Mouse (Mus musculus): ENCODE measurements around the gene Prss54.
"Not testable (repeated sequence)": the region's sequence is repeated elsewhere in the genome, so short reads cannot be mapped to it uniquely, and the experiment has no call there.

Gene Prss54

DNA sequence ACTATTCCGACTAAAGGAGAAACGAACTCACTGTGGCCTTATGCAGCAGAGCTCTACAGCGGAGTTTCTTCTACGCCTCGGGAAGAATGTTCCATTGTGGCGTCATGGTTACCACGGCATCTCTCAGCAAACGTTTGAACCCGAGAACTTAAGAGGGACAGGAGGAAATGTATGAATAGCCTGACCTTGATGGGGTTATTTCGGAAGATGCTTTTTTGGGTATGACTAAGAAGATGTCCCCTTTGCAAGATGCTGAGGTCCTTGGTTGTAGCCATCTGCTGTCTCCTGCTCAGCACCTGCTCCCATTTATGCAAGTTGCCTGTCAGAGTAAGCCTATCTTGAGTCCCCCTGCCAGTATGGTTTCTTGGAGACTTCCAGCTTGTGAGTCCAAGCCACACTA is at the start of gene Prss54:
TSS of gene Prss54 (minus strand) at position 101 of the 400 bp plus-strand sequence.
- in situ Hi-C loops (cut with MboI), result no loop called here

DNA sequence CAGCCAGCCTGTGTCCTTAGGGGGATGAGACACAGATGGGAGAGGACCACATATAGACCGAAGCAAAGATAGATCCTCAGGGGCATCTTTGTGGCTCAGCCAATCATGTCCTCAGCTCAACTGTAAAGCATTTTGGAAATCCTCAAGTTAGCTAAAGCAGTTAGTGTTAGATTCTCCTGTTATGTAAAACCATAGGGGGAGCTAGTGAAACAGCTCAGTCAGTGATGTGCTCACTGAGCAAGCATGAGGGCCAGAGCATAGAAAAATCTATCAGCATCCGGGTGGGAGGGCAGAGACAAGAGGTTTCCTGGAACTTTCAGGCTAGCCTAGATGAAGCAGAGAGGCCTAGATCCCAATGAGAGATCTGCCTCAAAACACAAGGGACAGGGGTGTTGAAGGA is 48.7 kb upstream of the Prss54 start:
- in situ Hi-C loops (cut with MboI), result no loop called here

DNA sequence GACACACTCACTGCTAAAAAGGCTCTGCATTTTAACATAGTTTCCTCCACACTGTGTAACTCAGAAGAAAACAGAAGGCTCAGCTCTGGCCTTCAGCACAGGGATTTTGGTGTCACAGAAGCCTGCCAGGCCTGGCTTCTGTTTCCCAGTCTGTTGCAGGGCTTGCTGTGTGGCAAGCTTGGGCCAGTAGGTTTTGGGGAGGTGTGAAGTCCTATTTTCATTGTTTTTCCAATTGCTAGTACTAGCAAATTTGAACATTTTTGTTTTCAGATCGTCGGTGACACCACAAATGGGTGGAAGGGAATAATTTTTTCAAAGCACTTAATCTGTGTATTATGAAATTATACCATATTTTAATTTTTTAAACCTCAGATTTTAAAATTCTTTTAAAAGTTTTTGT is 43.9 kb upstream of the Prss54 start:
- in situ Hi-C loops (cut with MboI), result no loop called here

DNA sequence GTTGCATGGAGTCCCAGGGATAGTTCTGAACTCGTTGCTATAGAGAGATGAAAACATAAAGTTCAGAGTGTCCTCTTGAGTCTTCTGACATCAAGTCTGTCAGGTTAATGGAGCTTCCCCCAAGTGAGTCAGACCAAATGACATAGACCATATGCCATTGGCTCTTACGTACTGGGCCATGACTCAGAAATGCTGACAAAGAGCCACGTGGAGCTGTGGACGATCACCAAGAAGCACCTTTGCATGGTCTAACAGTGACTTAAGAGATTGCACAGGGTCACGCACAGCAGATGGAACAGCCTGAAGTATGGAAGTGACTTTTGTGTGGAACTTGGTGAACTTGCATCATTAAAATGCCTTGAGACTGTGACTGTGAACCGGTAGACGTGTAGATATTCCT is 40.2 kb upstream of the Prss54 start:
- in situ Hi-C loops (cut with MboI), result no loop called here

DNA sequence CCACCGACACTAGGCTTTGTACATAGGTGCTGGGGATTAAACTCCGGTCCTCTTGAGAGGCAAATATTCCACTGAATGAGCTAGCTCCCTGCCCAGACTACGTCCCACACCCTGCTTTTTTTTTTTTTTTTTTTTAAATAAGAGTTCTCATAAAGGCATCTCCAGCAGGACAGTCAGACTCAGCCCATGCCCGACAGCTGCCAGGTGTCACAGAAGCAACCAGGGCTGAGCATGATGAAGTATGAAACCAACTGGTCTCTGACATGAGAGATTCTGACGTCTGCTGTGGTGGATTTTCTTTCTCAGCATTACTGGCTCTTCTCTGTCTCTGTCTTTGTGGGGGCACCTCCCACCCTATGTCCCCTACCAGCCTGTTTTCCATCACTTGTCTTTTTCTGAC is 35.6 kb upstream of the Prss54 start:
- in situ Hi-C loops (cut with MboI), result no loop called here

DNA sequence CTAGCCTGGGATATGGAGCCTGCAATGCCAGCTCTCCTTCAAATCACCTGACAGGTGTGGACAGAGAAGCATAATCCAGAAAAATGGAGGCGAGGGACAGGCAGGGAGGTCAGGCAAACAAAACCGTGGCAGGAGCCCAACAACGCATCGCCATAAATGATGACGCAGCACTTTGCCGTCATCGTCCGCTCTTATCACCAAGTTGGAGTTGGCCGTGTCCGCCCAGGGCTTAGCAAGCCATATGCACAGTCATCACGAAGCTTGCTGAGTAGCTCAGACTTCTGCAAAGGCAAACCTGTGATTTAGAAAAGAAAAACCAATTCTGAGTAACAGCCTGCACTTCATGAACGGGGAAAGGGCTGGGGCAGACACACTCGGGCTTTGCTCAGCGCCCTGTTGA is 34.6 kb upstream of the Prss54 start:
- in situ Hi-C loops (cut with MboI), result no loop called here

DNA sequence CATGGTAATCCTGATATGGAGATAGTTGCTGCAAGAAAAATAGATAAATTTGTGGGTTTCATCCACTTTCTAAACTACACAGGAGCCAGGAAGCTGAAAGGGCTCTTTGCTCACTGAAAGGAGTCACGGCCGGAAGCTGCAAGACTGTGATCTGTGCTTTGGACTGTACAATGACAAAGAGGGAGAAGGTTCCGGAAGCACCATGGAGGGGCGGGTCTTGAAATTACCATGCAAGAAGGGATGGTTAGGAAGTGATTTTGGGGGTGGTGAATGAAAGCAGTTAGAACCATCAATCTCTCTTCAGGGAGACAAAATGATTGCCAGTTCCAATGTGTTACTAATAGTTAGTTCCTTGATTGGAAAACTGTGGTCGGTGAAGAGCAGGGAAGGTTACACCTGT is 33.3 kb upstream of the Prss54 start:
- in situ Hi-C loops (cut with MboI), result no loop called here

DNA sequence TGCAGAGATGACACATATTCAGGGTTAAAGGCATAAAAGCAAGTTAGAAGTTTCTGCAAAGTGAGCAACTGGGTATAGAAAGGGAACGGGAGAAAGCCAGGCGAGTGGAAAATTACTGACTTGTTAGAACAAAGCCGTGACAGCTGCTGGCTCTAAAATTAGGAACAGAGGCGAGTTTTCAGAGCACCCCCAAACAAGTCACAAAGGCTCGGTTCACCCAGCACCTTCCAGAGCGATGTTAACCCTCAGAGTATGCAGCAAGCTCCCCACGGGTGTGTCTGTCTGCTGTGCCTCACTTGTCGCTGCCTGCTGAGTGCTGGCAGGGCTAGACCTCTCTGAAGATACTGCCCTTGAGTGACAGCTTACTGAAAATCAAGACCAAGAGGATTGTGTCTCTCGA is 31.1 kb upstream of the Prss54 start:
- in situ Hi-C loops (cut with MboI), result no loop called here

DNA sequence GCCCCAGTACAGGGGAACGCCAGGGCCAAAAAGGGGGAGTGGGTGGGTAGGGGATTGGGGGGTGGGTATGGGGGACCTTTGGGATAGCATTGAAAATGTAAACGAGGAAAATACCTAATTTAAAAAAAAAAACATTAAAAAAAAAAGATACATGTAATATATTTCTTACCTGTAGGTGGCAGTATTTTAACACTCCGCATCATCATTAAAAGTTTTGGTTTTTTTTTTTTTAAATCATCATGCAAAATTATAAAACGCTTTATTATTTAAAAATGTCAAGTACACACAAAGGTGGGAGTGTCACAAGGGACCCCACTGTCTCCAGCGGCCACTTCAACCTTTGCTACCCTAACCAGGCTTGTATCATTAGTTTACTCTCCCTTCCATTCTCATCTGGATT is 30.4 kb upstream of the Prss54 start:
- in situ Hi-C loops (cut with MboI), result not testable (repeated sequence)

DNA sequence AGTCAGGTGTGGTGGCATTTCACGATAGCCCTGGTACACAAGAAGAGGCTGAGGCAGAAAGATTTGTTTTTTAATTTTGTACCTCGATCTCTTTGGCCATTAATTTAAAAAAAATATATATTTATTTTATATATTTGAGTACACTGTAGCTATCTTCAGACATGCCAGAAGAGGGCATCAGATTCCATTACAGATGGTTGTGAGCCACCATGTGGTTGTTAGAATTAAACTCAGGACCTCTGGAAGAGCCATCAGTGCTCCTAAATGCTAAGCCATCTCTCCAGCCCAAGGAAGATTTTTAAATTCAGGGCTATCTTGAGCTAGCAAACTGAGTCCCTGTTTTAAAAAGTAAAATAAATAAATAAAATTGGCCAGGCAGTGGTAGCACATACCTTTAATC is 26.0 kb upstream of the Prss54 start:
- in situ Hi-C loops (cut with MboI), result no loop called here

DNA sequence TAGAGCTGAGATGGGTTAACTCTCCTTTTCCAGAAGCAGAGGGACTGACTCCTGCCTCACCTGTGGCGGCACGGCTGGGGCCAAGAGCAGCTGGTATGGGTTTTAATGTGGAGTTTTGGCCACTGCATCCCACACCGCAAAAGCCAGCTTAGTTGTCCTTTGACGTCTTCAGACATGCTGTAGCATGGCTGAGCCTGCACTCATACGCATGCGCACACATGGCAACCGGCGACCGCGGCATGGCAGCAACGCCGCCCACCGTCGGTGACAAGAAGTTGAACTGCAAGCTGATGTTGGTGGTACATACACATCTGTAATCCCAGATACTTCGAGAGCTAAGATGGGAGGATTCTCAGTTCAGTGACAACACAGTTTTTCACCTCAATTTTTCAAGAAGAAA is 25.2 kb upstream of the Prss54 start:
- in situ Hi-C loops (cut with MboI), result no loop called here

DNA sequence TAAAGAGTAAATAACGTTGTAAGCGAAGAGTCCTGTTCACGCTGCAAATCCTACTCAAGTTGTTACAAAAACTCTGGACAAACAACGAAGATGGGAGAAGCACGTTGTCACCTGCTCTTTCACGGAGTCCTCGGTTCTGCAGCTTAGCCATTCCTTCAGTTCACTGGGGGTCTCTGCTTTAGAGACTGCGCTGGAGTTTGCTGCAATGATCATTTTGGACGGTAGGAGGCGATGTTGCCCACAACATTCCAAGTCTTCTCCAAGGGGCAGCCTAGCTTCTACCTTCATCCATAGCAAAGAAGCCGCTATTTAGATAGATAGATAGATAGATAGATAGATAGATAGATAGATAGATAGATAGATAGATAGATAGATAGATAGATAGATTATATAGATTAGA is 23.7 kb upstream of the Prss54 start:
- in situ Hi-C loops (cut with MboI), result no loop called here

DNA sequence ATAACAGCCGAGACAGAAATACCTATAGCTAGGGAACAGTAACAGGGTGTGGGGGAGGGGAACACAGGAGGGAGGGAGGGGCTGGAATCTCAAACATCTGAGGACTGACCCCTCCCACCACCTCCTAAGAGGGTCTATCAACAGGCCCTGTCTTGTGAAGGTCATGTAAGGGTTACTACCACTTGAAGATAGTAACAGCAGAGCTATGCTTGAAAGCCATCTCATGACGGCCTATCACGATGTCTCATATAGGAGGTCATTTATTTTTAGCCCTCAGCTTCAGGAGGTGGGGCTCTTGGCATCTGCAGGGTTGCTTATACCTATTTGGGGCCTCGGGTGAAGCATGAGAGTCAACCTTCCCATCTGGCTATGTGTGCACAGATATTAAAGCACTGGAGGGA is 20.7 kb upstream of the Prss54 start:
- in situ Hi-C loops (cut with MboI), result no loop called here

DNA sequence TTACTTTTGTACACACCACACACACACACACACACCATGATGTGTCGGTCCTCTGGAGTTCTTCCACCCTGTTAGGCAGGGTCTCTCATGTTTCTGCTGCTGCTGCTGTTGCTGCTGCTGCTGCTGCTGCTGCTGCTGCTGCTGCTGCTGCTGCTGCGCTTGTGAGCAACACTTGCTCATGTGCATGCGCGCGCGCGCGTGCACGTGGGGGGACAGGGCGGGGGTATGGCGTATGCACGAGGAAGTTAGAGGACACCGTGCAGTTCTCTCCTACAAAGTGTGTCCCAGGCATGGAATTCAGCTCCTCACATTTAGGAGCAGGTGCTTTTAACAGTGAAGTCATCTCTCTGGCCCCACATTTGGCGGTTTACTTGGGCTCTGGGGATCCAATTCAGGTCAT is 19.0 kb upstream of the Prss54 start:
- in situ Hi-C loops (cut with MboI), result no loop called here

DNA sequence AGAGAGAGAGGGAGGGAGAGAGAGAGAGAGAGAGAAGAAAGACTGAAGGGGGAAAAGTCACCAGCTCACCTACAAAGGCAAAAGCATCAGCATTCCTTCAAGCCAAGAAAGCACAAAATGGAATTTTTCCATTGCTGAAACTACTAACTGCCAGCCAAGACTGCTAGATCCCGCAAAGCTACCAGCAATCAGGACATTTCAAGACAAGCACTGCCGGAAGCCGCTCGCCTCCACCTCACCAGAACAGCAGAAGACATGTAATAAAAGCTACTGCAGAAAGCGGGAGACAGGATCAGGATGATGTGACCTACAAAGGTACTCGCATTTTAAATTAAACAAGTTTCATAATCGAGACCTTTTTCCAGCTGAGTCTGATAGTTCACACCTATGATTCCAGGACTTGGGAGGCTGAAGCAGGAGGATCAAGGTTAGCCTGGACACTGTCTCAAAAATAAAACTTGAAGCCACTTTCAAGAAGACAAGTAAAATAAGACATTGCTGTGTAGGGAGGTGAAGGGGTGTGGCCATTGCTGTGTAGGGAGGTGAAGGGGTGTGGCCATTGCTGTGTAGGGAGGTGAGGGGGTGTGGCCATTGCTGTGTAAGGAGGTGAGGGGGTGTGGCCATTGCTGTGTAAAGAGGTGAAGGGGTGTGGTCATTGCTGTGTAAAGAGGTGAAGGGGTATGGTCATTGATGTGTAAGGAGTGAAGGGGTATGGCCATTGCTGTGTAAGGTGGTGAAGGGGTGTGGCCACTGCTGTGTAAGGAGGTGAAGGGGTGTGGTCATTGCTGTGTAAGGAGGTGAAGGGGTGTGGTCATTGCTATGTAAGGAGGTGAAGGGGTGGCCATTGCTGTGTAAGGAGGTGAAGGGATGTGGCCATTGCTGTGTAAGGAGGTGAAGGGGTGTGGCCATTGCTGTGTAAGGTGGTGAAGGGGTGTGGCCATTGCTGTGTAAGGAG is 17.6 kb upstream of the Prss54 start:
- in situ Hi-C loops (cut with MboI), result no loop called here

DNA sequence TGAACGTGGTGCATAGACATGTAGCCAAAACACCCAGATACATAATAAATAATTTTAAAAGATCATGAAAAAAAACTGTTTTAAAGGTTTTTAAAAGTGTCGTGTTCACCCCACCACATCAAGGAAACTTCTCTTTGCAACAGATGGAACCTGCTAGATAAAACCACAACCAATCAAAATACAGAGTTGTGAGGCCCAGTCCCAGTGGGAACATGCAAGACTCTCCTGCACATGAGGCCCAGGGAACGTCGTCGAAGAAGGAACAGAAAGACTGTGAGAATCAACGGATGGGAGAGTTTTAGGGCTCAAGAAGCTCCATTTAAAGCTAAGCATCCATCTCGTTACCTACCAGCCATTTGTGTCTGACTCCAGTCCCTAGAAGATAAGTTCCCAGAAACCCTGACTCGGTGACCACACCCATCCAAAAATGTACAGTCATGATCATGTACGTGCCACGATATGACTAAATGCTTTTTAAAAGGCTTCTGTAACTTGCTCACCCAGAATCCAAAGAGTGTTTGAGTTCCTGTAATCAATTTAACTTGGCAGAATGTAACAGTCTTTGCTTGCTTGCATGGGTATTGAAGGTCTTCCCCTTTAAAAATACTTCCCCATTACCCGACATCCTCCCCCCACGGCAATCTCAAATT is 16.1 kb upstream of the Prss54 start:
- in situ Hi-C loops (cut with MboI), result no loop called here

DNA sequence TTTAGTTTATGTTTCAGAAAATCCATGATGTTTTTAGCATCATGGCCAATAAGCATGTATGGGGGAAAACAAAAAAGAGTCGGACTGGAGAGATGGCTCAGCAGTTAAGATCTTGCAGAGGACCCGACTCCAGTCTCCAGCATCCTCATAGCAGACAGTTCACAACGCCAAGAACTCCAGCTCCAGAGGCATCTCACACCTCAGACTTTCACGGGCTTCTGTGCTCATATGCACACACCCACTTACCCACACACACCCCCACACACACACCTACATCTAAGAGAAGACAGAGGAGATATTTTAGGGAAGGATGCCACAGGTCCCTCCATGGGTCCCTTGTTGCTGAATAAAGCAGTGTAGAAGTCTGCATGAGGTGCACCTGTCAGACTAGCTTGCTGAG is 14.4 kb upstream of the Prss54 start:
- in situ Hi-C loops (cut with MboI), result no loop called here

DNA sequence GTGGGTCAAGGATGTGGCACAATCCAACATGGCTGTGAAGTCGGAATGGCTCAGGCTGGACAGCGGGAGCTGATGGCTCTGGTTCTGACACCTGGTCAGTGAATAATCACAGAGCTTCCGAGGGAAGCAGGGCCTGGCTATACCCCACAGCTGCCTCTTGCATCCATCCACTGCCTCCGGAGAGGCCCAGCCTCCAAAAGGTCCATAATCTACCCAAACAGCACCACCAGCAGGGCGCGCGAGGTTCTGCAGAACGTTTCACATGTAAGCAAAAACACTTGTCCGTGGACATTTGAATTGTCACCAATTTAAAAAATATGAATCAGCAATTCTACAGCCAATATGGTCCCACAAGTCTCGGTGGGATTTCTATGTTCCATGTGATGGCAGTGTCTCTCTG is 13.1 kb upstream of the Prss54 start:
- in situ Hi-C loops (cut with MboI), result no loop called here

DNA sequence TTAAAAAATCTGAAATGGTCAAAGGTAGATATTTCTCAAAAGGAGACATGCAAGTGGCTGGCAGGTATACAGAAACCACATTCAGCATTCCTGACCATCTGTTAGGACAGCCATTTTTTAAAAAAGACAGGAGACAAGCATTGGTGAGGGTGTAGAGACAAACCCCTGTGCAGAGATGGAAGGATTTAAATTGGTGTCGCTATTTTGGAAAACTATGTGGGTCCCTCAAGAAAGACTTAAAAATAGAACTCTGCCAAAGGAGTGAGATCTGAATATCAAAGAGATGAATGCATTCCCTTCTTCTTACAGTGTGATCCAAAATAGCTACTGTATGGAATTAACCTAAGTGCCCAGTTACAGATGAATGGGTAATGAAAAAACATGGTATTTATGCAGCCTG is 11.2 kb upstream of the Prss54 start:
- in situ Hi-C loops (cut with MboI), result no loop called here

DNA sequence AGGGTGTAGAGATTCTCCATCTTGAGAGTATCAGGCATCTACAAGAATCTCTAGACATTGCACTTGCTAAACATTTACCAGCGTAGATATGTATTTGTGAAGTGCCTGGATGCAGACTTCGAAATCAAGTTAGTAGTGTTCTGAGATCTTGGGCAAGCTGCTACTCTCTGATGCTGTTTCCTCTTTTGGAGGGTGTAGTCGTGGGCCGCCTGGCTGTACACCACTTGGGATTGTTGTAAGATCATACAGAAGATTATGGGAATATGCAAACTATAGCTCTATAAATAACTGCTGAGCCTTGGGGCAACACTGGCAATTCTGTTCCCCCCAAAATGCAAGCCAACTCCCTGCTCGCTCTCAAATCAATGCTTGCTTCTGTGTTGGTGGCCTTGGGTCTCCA is 3.0 kb downstream of the Prss54 start:
- in situ Hi-C loops (cut with MboI), result no loop called here

DNA sequence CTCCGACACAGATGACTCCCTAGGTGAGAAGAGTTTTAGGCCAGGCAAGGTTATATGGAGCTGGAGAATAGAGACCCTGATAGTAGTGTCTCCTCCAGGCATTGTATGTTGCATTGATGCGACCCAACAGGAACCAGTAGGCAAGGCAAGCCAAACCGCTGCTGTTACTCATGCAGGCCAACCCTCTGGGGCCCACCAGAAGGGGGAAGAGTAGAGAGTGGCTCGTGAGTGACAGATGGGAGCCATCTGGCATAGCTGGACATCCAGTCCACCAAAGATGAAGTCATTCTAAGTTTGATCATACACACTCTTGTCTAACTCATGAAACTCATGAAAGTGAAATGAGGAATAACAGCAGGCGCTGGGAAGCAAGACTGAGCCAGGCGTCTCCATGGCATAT is 9.3 kb downstream of the Prss54 start:
- in situ Hi-C loops (cut with MboI), result no loop called here

DNA sequence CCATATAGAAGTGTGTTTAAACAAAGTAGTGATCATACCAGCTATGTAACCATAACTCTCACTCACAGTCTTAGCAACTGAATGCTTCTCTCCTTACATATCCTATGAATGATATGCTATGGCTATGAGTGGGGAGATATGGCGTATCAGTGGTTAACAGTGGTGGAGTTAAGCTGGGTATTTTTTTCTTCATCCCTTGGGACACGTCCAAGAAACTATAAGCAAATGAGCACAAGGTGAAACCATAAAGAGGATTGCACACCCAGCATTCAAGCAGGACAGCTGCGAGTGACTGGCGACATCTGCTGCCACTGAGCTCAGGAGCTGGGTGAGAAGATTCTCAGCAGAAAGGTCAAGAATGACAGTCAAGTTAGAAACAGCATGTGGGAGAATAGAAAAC is 9.9 kb downstream of the Prss54 start:
- in situ Hi-C loops (cut with MboI), result no loop called here

DNA sequence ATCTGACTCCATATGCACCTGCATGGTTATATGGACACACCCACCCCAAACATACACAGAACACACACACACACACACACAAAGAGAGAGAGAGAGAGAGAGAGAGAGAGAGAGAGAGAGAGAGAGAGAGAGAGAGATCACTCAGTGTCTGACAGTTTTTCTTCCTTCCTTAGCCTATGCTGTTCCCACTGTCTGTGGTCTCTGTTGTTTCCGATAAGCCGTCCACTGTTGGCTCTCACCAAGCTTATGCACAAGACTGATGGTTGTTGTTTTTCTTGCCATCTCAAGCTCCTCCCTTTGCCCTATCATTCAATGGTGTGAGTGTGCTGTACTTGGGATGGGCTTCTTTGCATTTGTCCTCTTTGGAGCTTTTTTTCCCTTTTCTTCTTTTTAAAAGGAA is 20.2 kb downstream of the Prss54 start:
- in situ Hi-C loops (cut with MboI), result no loop called here

DNA sequence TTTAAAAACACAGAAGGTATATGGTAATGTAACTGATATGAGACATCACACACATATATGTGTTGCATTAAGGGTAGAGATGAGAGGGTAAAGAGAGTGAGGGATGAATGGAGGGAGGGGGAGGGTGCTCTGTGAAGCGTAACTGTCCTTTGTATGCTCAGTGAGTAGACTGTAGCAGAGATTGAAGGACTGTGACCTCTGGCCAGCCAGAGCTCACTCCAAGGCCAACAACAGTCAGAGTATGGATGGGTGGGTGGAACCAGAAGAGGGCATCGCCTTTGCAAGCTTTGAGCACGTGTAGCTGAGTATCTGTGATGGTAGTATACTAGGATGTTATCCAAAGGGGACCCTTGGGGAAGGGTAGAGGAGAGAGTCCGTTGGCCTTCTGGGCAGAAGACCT is 24.6 kb downstream of the Prss54 start:
- in situ Hi-C loops (cut with MboI), result no loop called here
